Mouse (Mus musculus) heart, postnatal 10 days (tissue): ENCODE data around the gene Blvra. TPM values are rescaled to one million over a fixed set of nuclear protein-coding genes. Genes with fewer than 3 reads are reported as not detected.
"Not testable (repeated sequence)": the region's sequence is repeated elsewhere in the genome, so short reads cannot be mapped to it uniquely, and the experiment has no call there.

Experiments
- DNase-seq, 2 experiments: peaks; one replicate each; pipeline ENCODE4 v3.0.0; 2021
- intact Hi-C: fragments of 180-260 bp; cut with DNase I; formaldehyde crosslinking; loops from one replicate; pipeline ENCODE4 v1.15.1; 2025
- microRNA-seq, 2 experiments: library from miRNA; unstranded; fragments of <30 nt; microRNA quantifications; one replicate each; pipeline ENCODE4 v1.2.0; 2022
- total RNA-seq, 2 experiments: library from RNA; stranded (reverse); gene quantifications; 2 replicates each; pipeline ENCODE4 v1.2.3; 2021

The Blvra gene
- total RNA-seq, 2 experiments from 2014 or later: 23.0 to 26.1 TPM

GRCm38 (mm10) chr2:127133621-127134461 is 63.4 kb downstream of the Blvra start, which contains the start of gene Ncaph:
TSS of gene Ncaph (minus strand) at chr2:127133954.
- DNase-seq: peak; percentile 96 to 97
- intact Hi-C loops: no loop called here

GRCm38 (mm10) chr2:127135255-127135654 is 64.8 kb downstream of the Blvra start:
- intact Hi-C loops, DNase-seq: not testable (repeated sequence)

- intact Hi-C loops: no loop called here
Observed at GRCm38 (mm10) chr2:127136979-127137378, 66.5 kb downstream of the Blvra start.

GRCm38 (mm10) chr2:127137838-127138420 is 67.5 kb downstream of the Blvra start:
- DNase-seq: no peak
- intact Hi-C loops: no loop called here

More at GRCm38 (mm10) chr2:127136979-127137378, 66.5 kb downstream of the Blvra start:
- DNase-seq: peak; percentile 53 to 63

GRCm38 (mm10) chr2:127138449-127138848 is 68.0 kb downstream of the Blvra start:
- DNase-seq: no peak
- intact Hi-C loops: no loop called here

- intact Hi-C loops: no loop called here
- peak in 1 of 2 experiments; percentile 55 for DNase-seq
Observed at GRCm38 (mm10) chr2:127139094-127139493, 68.6 kb downstream of the Blvra start.

GRCm38 (mm10) chr2:127139605-127140004 is 69.1 kb downstream of the Blvra start:
- intact Hi-C loops: no loop called here
- no peak for DNase-seq

GRCm38 (mm10) chr2:127140011-127140410 is 69.5 kb downstream of the Blvra start:
- no peak for DNase-seq
- intact Hi-C loops: no loop called here

- intact Hi-C loops: no loop called here
- DNase-seq: peak; percentile 39 to 47
Observed at GRCm38 (mm10) chr2:127142031-127142430, 71.6 kb downstream of the Blvra start.

- intact Hi-C loops: no loop called here
- no peak for DNase-seq
Observed at GRCm38 (mm10) chr2:127142577-127143157, 72.2 kb downstream of the Blvra start.

- intact Hi-C loops: no loop called here
Observed at GRCm38 (mm10) chr2:127143158-127144063, 72.9 kb downstream of the Blvra start, which contains the start of gene Itpripl1. TSS of gene Itpripl1 (minus strand) at chr2:127143442.

GRCm38 (mm10) chr2:127145699-127146098 is 75.2 kb downstream of the Blvra start:
- intact Hi-C loops: no loop called here
- no peak for DNase-seq

More at GRCm38 (mm10) chr2:127143158-127144063, 72.9 kb downstream of the Blvra start, which contains the start of gene Itpripl1:
- peak; percentile 84 to 85 for DNase-seq

Small RNA genes within 50 kb of the gene (microRNA-seq; reads per million reads assigned to microRNA genes)
- gene Gm24081: 0 reads per million in 2 experiments

Other genes with a start within 250 kb of the Blvra start
- gene Trpm7, start 194.4 kb upstream of the Blvra start, total RNA-seq: 10 to 100 TPM; 52.0 to 54.1 TPM
- gene Sppl2a, start 137.4 kb upstream of the Blvra start, total RNA-seq: 10 to 100 TPM; 49.6 to 51.3 TPM
- gene Ap4e1, start 61.9 kb upstream of the Blvra start, total RNA-seq: 1 to 10 TPM; 7.4 to 9.6 TPM
- 10 to 100 TPM; 13.7 to 15.2 TPM for gene Ncaph, start 63.3 kb downstream of the Blvra start, total RNA-seq
- 10 to 100 TPM; 14.1 to 15.3 TPM for gene Itpripl1, start 72.8 kb downstream of the Blvra start, total RNA-seq
- gene 1810024B03Rik, start 137.6 kb downstream of the Blvra start, total RNA-seq: under 1 TPM; 0.53 to 0.67 TPM
- 10 to 100 TPM; 63.3 to 66.8 TPM for gene Snrnp200, start 137.7 kb downstream of the Blvra start, total RNA-seq
- gene Ciao1, start 177.2 kb downstream of the Blvra start, total RNA-seq: 10 to 100 TPM; 57.2 to 60.4 TPM
- 10 to 100 TPM; 39.4 to 40.4 TPM for gene Tmem127, start 177.2 kb downstream of the Blvra start, total RNA-seq
- 100 to 1,000 TPM; 184 to 187 TPM for gene Stard7, start 199.6 kb downstream of the Blvra start, total RNA-seq